Mouse (Mus musculus): ENCODE measurements around the gene Slc22a17.

The Slc22a17 gene

DNA sequence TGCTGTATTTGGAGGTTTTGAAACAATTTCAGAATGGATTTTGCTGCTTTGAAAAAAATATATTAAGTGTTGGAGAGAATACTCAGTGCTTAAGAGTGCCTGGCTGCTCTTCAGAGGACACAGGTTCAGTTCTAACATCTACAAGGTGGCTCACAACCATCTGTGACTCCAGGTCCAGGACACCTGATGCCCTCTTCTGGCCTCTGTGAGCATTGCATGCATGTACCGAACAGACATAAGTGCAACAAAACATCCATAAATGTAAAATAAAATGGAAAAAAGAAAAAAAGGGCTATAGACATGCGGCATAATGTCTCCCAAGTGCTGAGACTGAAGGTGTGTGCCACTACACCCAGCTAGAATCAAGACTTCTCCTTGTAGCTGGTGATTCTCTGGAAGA, 52.4 kb downstream of the Slc22a17 start:
- no peak for DNase-seq (ENCODE audit: low spot score)

DNA sequence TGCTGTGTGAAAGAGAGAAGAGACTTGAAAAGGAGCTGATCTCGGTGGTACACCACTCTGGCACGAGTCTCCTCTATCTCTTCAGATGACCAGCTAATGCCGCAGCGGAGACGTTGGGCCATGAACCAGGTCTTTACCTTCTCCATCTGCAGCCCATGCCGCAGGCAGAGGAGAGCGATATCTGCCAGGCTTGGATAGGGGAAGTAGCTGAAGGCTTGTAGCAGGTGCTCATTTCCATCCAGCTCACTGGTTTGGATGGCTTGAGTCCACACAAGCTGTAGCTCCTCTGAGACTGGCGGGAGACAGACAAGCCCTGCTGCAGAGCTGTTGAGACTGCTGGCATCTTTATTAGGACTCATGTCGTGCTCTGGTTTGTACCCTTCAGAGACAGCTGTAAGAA, 55.0 kb downstream of the Slc22a17 start:
- DNase-seq (ENCODE audit: low spot score): no peak

DNA sequence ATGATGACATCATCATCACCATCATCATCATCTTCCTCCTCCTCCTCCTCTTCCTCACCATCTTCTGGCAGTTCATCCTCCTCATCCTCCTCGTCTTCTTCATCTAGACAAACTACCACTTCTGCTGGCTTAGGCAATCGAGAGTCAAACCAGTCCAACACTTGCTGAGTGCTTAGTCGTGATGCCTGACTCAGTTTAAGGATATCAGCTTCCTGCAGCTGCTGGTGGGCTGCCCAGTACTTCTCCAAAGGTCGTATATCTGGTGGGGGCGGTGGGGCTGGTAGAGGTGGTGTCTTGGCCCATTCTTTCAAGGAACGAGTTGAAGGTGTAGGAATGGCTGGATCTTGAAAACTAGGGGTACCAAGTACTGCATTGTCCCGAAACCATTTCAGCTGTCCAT, 56.2 kb downstream of the Slc22a17 start:
- DNase-seq (ENCODE audit: low spot score): no peak

Data from yolk sac, embryonic 10.5 days (tissue).